Mouse (Mus musculus): ENCODE data around the gene Sik1. TPM values are rescaled to one million over a fixed set of nuclear protein-coding genes. Genes with fewer than 3 reads are reported as not detected.

Sik1 gene
- polyA plus RNA-seq, 1 experiment from 2014 or later: 16.7 TPM

GRCm38 (mm10) chr17:31846970-31847369, 8.6 kb downstream of the Sik1 start:
- peaks cover 5% of the 10 kb centered on the region for H3K4me1 ChIP-seq
- H3K9me3 ChIP-seq: no peaks in the 10 kb centered on the region
- no peak for ATAC-seq (ENCODE audit: low FRiP score)
- 91% methylated on average over 13 of the region's 13 CpGs for WGBS
- H3K27me3 ChIP-seq: no peaks in the 10 kb centered on the region
- no peak overlapping the region for H3K4me3 ChIP-seq (replicated peaks)
- no peak overlapping the region for H3K27ac ChIP-seq
- H3K9ac ChIP-seq: no peak overlapping the region
- no peak overlapping the region for H3K4me2 ChIP-seq
- H3K36me3 ChIP-seq (replicated peaks): peaks cover 75% of the 10 kb centered on the region

DNA sequence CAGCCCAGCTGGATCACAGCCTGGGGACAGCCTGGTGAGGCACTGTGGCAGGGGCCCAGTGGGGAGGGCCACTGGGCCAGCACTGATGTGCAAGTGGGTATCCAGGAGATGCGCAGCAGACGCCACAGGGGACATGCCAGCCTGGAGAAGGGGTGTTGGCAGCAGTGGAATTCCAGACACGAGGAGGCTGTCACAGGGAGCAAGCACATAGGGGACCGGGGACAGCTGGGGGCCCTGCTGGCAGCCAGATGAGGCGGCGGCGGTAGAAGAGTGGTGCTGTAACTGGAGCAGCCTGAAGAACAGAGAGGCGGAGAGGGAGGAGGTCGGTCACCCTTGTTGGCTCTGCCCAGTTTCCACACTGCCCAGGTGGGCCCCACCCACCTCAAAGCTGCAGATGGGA, 9.3 kb downstream of the Sik1 start:
- Histone ChIP-seq H3K27ac (no peak overlapping the region), H3K9ac (no peak overlapping the region), H3K4me2 (no peak overlapping the region), H3K4me1 (no peaks in the 10 kb centered on the region), H3K9me3 (no peaks in the 10 kb centered on the region), H3K36me3 (replicated peaks) (peaks cover 75% of the 10 kb centered on the region), H3K4me3 (replicated peaks) (no peak overlapping the region), H3K27me3 (no peaks in the 10 kb centered on the region)
- WGBS: 88% methylated on average over 9 of the region's 9 CpGs
- no peak for ATAC-seq (ENCODE audit: low FRiP score)

DNA sequence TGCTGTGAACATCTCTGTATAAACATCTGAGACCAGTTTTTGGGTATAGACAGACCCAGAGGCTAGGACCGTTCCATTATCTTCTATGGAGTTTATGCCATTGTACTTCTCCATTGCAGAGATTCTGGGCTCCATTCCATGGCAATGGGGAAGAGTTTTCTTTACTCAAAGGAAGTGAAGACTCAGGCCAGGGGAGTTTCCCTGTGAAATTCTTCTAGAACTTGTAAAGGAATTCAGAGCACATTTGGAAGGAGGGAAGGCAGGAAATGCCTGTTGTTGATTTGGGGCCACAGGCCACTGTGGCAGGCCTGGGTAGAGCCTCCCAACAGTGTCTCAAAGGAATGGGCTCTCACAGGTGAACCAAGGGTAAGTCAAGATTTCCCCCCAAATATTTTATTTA, 11.7 kb downstream of the Sik1 start:
- 82% methylated on average over 1 of the region's 1 CpGs for WGBS
- Histone ChIP-seq H3K4me3 (replicated peaks) (no peak overlapping the region), H3K27me3 (no peaks in the 10 kb centered on the region), H3K27ac (no peak overlapping the region), H3K9ac (no peak overlapping the region), H3K36me3 (replicated peaks) (peaks cover 52% of the 10 kb centered on the region), H3K9me3 (no peaks in the 10 kb centered on the region), H3K4me1 (no peaks in the 10 kb centered on the region), H3K4me2 (no peak overlapping the region)
- no peak for ATAC-seq (ENCODE audit: low FRiP score)

DNA sequence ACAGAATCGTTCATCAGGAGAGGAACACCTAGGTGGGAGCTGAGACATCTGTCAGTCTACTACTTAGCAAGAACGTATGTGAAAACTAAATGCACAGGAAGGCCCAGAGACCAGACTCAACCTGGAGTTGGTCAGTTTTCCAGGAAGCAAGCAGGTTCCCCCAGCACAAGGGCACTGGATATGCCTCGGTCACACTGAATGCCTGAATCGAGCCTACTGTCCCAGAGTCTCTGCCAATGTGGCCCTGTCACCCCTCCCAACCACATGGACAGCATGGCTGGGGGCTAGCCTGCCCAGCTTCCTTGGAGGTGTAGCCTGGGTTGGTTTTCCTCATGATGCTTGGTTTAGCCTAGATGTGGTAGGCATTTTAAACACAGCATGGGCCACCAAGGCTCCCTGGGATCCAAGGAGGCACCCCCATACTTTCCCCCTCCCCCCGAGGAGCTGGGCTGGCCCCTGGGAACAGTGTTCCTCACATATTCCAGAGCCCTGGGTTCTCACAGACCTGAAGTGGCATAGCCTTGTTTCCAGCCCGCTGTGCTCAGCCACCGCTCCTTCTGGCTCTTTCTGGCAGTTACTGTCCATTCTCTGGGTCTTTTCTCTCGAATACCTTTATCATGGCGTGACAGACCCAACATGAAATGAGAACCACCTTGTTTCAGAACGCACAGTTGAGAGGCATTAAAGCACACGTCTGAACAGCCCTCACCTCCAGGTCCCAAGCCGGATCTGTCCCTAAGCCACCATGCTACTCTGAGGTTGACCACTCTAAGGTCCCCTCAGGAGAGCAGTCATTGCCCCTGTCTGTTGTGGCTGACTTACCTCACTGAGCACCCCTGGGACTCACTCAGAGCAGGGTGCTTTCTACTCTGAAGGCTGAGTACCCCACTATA, 12.4 kb downstream of the Sik1 start:
- peaks cover 44% of the 10 kb centered on the region for H3K36me3 ChIP-seq (replicated peaks)

DNA sequence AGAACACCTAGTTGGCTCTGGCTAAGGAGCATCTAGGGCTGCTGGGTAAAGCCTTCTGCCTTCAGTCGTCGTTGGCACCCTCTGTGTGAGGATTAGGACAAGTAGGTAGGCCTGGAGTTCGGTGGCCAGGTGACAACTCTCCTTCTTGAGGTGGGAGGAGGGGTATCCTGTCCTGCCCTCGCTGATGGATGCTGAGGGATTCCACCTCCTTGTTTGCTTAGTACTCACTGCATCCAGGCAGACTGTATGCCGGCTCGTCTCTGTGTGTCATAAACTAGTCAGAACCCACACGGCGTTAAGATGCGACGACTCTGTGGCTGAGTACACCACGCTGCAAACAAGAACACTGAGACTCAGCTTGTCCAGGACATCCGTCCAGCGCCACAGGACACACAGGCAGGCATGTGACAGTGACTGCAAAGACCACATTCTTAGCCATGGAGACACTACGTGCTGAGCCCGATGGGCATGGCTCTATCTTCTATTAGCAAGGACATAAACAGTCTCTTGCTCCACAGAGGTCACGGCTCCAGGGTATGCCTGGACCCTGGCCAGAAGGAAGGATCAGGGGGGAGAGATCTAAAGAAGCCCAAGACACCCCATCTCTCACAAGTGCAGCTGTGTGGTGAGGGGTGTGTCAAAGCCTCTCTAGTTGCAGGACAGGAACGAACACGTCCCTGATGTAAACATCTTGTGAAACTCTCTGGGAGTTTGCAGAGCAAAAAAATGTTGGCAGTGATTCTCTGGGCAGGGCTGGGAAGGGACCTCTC, 13.6 kb downstream of the Sik1 start:
- Histone ChIP-seq H3K27me3 (no peaks in the 10 kb centered on the region), H3K9ac (no peak overlapping the region), H3K9me3 (no peaks in the 10 kb centered on the region), H3K4me2 (no peak overlapping the region), H3K27ac (no peak overlapping the region), H3K4me3 (replicated peaks) (no peak overlapping the region), H3K4me1 (no peaks in the 10 kb centered on the region), H3K36me3 (replicated peaks) (peaks cover 33% of the 10 kb centered on the region)
- 79% methylated on average over 18 of the region's 18 CpGs for WGBS
- ATAC-seq (ENCODE audit: low FRiP score): no peak

More for the DNA sequence above, 12.4 kb downstream of the Sik1 start:
- Histone ChIP-seq H3K4me3 (replicated peaks) (no peak overlapping the region), H3K4me1 (no peaks in the 10 kb centered on the region), H3K9ac (no peak overlapping the region), H3K27me3 (no peaks in the 10 kb centered on the region), H3K9me3 (no peaks in the 10 kb centered on the region), H3K27ac (no peak overlapping the region), H3K4me2 (no peak overlapping the region)
- 93% methylated on average over 12 of the region's 12 CpGs for WGBS
- no peak for ATAC-seq (ENCODE audit: low FRiP score)

GRCm38 (mm10) chr17:31841453-31841841, 14.2 kb downstream of the Sik1 start:
- WGBS: 76% methylated on average over 3 of the region's 3 CpGs

GRCm38 (mm10) chr17:31840423-31841003, 15.1 kb downstream of the Sik1 start:
- Histone ChIP-seq H3K27me3 (no peaks in the 10 kb centered on the region), H3K4me2 (no peak overlapping the region), H3K27ac (no peak overlapping the region), H3K4me1 (no peaks in the 10 kb centered on the region), H3K9ac (no peak overlapping the region), H3K36me3 (replicated peaks) (peaks cover 18% of the 10 kb centered on the region), H3K4me3 (replicated peaks) (no peak overlapping the region), H3K9me3 (0 out of 2 replicates have a peak, but pooled peaks cover 3% of the 10 kb centered on the region)
- WGBS: 82% methylated on average over 6 of the region's 6 CpGs
- ATAC-seq (ENCODE audit: low FRiP score): no peak

More at GRCm38 (mm10) chr17:31841453-31841841, 14.2 kb downstream of the Sik1 start:
- H3K27me3 ChIP-seq: no peaks in the 10 kb centered on the region
- peaks cover 27% of the 10 kb centered on the region for H3K36me3 ChIP-seq (replicated peaks)
- ATAC-seq (ENCODE audit: low FRiP score): no peak
- H3K27ac ChIP-seq: no peak overlapping the region
- H3K9me3 ChIP-seq: no peaks in the 10 kb centered on the region
- H3K4me2 ChIP-seq: no peak overlapping the region
- no peak overlapping the region for H3K9ac ChIP-seq
- no peak overlapping the region for H3K4me3 ChIP-seq (replicated peaks)
- no peaks in the 10 kb centered on the region for H3K4me1 ChIP-seq

- Histone ChIP-seq H3K9me3 (0 out of 2 replicates have a peak, but pooled peaks cover 3% of the 10 kb centered on the region), H3K27me3 (no peaks in the 10 kb centered on the region), H3K27ac (no peak overlapping the region), H3K4me3 (replicated peaks) (no peak overlapping the region), H3K36me3 (replicated peaks) (no peaks in the 10 kb centered on the region), H3K4me2 (no peak overlapping the region), H3K4me1 (peaks cover 5% of the 10 kb centered on the region), H3K9ac (no peak overlapping the region)
- WGBS: 84% methylated on average over 7 of the region's 7 CpGs
- no peak for ATAC-seq (ENCODE audit: low FRiP score)
These were observed 18.8 kb downstream of the Sik1 start for GRCm38 (mm10) chr17:31836772-31837171.

- WGBS: 76% methylated on average over 2 of the region's 2 CpGs
- H3K27me3 ChIP-seq: no peaks in the 10 kb centered on the region
- H3K4me1 ChIP-seq: peaks cover 5% of the 10 kb centered on the region
- no peak overlapping the region for H3K9ac ChIP-seq
- H3K36me3 ChIP-seq (replicated peaks): no peaks in the 10 kb centered on the region
- no peak overlapping the region for H3K27ac ChIP-seq
- H3K4me2 ChIP-seq: no peak overlapping the region
- H3K9me3 ChIP-seq: 0 out of 2 replicates have a peak, but pooled peaks cover 3% of the 10 kb centered on the region
- H3K4me3 ChIP-seq (replicated peaks): no peak overlapping the region
- no peak for ATAC-seq (ENCODE audit: low FRiP score)
These were observed 19.4 kb downstream of the Sik1 start for GRCm38 (mm10) chr17:31836264-31836607.

DNA sequence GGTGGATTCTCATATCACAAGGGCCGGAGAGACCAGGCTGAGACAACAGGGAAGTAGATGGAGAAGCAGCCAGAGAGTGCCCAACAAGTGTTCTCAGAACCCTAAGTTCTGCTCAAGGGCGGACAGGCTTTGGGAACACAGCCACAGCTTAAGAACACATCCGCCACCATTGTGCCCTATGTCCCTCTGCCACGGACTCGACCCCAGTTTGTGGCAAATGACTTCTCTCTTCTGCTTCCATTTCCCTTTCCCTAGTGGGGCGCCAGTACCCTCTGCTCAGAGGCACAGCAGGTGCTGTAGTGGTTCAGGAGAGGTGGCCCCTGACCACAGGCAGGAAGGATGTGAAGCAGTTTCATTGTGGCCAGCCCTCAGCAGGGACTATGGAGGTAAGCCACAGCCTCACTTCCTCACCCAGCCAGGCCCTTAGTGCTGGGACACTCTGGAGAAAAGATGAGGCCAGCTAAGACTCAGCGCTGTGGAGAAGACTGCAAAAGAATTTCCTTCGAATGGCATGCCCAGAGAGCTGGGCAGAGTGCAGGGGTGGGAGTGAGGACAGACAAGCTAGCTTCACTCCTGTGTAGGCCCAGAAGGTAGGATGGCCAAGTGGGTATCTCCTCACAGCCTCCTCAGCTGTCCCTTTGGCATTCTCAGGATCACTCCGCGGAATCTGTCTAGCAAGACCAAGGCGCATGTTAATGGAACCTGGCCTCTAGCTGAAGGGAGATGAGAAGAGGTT, 19.9 kb downstream of the Sik1 start:
- 96% methylated on average over 11 of the region's 11 CpGs for WGBS
- no peaks in the 10 kb centered on the region for H3K27me3 ChIP-seq
- H3K4me3 ChIP-seq (replicated peaks): no peak overlapping the region
- H3K4me1 ChIP-seq: peaks cover 5% of the 10 kb centered on the region
- no peak overlapping the region for H3K27ac ChIP-seq
- H3K9ac ChIP-seq: no peak overlapping the region
- H3K36me3 ChIP-seq (replicated peaks): no peaks in the 10 kb centered on the region
- ATAC-seq (ENCODE audit: low FRiP score): no peak
- 0 out of 2 replicates have a peak, but pooled peaks cover 3% of the 10 kb centered on the region for H3K9me3 ChIP-seq
- no peak overlapping the region for H3K4me2 ChIP-seq

DNA sequence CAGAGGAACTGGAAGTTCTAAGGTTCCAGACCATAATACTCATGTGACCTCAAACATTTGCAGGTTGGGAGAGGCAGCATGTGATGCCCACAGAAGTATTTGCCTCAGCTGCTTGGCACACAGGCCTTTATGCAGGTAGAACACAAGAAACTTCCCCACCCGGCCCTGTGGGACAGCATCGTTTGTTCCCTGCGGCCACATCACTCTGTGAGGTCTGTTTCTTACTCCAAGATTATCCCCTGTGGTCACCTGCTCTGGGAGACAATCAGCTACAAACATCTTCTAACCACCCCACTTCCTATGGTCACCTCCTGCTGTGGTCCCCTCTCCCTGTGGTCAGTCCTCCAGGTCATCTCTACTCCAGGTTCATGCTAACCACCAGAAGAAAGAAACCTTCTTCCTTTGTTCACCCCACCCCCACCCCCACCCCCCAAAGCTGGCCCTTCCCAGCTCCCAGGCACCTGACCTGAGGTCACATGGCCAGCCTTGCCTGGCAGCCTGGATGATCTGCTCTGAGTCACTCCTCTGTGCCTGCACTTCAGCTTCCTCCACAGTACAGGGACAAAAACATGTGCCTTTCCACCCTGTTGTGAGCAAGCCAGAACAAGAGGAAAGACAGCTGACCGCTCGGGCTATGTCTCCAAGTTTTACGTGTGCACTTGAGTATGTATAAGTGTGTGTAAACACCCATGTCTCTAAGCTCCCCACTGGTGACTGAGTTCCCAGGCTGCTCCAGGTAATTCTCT, 21.1 kb downstream of the Sik1 start:
- ATAC-seq (ENCODE audit: low FRiP score): no peak
- 79% methylated on average over 6 of the region's 6 CpGs for WGBS

More for the DNA sequence above, 21.1 kb downstream of the Sik1 start:
- Histone ChIP-seq H3K4me2 (no peak overlapping the region), H3K4me1 (peaks cover 5% of the 10 kb centered on the region), H3K4me3 (replicated peaks) (no peak overlapping the region), H3K27me3 (no peaks in the 10 kb centered on the region), H3K9me3 (0 out of 2 replicates have a peak, but pooled peaks cover 3% of the 10 kb centered on the region), H3K27ac (0 out of 2 replicates have a peak overlapping the region, but pooled peaks have one; percentile 19), H3K9ac (no peak overlapping the region), H3K36me3 (replicated peaks) (no peaks in the 10 kb centered on the region)

Data from forebrain, embryonic 12.5 days (tissue).